Mouse (Mus musculus) WW6 (cell line): ENCODE data around the gene Ank2.
A peak's percentile ranks its signal among the peaks of the same experiment; 100 is the strongest.

Experiments
- DNase-seq: peaks from one replicate; pipeline ENCODE4 v3.0.0-alpha.2; 2013; ENCODE audit warnings: low read depth, low spot score

The Ank2 gene

GRCm38 (mm10) chr3:127293479-127293874 is 205.7 kb downstream of the Ank2 start:
- DNase-seq, result no peak

- no peak for DNase-seq
Observed at GRCm38 (mm10) chr3:127292864-127293478, 206.2 kb downstream of the Ank2 start.

GRCm38 (mm10) chr3:127282277-127282676 is 216.9 kb downstream of the Ank2 start:
- no peak for DNase-seq

- DNase-seq, result no peak
Observed at GRCm38 (mm10) chr3:127281390-127281789, 217.8 kb downstream of the Ank2 start.

- DNase-seq, result no peak
Observed at GRCm38 (mm10) chr3:127280376-127280775, 218.8 kb downstream of the Ank2 start.

DNA sequence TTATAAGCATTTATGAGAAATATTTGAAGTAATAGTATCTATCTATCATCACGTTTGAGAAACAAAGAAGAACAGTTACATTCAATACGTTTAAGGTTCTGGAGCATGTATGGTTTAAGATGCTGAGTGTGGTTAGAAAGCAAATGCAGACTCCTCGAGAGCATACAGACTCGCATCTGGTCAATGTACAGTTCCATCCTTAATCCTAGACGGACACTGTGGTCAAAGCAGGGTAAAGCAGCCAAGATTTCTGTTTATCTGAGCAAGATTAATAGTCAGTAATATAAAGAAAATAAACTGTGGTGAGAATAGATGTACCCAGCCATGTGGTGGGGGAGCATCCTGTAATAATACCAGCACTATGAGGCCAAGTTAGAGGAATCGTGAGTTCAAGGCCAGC is 223.2 kb downstream of the Ank2 start:
- no peak for DNase-seq

DNA sequence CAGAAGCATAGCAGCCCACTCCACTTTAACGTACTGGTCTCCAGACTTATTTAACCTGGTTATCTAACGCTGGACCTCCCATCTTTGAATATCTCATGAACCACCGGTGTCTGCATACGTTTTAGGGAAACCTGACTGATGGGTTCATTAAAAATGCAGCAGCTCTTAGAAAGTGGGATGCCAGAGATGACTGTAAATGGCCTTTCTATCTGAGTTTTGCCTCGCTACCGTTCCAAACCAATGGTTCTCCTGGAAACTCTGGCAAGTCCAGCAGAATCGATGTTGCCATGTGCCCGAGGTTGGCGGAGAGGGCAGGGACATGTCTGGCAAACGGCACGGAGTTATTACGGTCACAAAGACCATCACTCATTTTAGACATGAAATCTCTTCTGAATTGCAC is 226.3 kb downstream of the Ank2 start:
- no peak for DNase-seq

DNA sequence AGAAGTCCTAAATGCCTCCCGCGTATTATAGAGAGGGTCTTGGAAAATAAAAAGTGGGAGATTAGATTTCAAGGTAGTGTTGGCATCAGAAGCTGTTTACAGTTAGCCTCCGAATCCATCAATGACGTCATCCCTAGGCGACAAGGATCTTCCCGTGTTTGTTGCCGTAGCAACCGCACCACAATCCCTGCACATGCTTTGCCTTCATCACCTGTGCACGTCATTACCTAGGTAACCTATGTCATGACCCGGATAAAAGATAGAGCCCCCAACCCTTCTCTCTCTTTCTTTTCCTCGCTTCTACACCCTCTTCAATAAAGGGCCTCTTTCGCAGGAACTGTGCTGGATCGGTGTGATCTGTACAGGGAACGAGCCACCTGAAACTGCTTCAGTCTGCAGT is 229.5 kb downstream of the Ank2 start:
- DNase-seq, result no peak

DNA sequence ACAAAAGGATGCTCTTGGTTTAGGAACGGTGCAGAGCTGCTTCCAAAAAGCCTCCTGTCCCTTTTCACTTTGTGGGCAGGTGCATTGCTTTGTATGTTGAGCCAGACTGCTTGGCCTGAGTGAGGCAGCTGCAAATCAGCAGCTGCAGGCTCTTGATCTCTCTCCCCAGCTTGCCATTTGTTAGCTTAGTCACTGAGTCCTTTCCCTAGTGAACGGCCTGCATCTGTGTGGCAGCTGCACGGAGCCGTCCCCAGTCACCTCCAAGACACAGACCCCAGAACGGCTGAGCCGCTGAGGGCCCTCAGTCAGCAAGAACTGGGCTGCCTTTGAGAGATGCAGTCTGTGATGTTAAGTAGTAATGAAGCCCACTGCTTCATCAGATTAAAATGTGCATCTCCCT is 231.3 kb downstream of the Ank2 start:
- DNase-seq, result no peak

DNA sequence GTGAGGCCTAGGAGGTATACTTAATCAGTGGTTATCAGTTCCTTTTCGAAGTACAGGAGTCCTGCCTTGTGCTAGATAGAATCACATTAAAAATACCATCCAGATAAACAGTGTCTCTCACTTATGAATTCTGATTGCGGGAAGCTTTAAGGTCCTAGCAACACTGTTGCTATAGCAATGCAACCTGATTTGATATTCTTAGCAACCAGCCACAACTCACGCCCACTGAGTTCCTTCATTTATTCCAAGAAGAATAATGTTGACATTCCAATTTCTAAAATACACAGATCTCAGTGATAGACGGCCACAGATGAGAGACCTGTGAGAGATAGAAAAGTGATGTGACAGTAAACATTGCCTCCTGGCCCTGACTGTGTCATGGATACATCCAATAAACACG is 233.4 kb downstream of the Ank2 start:
- DNase-seq, result no peak

GRCm38 (mm10) chr3:127265182-127265581 is 234.0 kb downstream of the Ank2 start:
- no peak for DNase-seq

DNA sequence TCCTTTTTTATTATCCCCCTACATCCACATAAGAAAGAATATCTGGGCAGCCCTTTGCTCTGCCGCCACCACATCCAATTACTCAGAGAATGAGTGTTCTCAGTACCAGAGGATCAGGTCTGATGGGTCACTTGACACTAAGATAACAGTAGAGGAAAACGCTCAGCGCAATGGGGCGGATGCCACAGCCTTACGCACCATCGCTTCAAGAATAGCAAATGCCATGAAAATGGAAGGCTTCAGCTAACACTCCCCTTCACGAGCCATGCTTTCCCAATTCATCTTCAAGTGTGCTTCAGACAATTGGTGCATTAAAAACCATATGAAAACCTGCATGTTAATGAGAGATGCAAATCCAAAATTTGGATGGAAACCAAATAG is 238.4 kb downstream of the Ank2 start:
- no peak for DNase-seq

DNA sequence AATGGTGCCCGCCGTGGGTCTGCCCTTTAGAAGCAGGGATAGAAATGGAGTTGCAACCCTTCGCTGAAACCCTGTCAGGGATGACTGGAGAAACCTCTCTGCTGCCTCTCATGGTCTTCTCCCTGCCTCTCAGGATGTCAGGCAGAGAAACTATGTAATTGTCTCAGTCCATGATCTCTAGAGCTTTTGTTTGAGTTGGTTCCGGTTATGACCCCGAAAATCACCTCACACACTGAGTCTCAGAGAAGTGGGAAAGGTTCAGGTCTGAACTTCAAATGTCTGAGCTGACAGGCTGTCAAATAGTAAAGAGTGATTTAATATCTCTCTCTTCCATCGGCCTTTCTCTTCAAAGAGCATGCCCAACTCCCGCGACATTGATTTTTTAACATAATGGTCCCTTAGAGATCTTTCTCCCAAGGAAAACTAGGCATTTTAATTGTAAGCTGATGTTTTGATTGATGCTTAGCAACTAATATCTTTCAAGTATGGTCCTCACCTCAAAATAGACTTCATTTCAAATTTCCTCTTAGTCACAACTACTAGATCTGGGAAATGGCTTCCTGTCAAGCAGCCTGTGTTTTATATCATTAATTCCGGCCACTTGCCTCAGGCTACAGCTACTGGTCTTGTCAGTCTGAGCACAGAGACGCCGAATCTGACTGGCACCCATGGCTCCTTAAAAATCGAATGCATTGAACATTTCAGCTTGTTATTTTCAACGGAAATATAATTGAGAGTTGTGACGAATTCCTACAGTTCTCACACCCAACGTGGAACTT is 239.0 kb downstream of the Ank2 start:
- no peak for DNase-seq

- DNase-seq, result no peak
Observed at GRCm38 (mm10) chr3:127258466-127259075, 240.6 kb downstream of the Ank2 start.

DNA sequence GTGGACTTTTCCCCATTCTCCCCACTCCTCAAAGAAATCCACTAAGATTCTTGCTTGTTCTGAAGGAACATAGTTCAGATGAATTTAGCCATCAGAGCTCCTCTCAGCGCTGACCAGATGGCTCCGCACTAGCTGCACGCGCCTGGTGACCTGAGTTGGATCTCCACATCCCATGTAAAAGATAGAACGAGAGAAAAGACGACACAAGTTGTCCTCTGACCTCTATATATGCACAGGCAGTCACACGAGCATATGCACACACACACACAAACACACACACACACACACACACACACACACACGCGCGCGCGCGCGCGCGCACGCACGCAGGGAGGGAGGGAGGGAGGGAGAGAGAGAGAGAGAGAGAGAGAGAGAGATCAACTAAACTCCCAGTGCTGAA is 241.2 kb downstream of the Ank2 start:
- DNase-seq, result no peak

GRCm38 (mm10) chr3:127257279-127257925 is 241.7 kb downstream of the Ank2 start:
- peak; percentile 70 for DNase-seq

GRCm38 (mm10) chr3:127256681-127257080 is 242.5 kb downstream of the Ank2 start:
- no peak for DNase-seq

- no peak for DNase-seq
Observed at GRCm38 (mm10) chr3:127250930-127251329, 248.2 kb downstream of the Ank2 start.

GRCm38 (mm10) chr3:127248611-127249010 is 250.5 kb downstream of the Ank2 start:
- DNase-seq, result no peak

DNA sequence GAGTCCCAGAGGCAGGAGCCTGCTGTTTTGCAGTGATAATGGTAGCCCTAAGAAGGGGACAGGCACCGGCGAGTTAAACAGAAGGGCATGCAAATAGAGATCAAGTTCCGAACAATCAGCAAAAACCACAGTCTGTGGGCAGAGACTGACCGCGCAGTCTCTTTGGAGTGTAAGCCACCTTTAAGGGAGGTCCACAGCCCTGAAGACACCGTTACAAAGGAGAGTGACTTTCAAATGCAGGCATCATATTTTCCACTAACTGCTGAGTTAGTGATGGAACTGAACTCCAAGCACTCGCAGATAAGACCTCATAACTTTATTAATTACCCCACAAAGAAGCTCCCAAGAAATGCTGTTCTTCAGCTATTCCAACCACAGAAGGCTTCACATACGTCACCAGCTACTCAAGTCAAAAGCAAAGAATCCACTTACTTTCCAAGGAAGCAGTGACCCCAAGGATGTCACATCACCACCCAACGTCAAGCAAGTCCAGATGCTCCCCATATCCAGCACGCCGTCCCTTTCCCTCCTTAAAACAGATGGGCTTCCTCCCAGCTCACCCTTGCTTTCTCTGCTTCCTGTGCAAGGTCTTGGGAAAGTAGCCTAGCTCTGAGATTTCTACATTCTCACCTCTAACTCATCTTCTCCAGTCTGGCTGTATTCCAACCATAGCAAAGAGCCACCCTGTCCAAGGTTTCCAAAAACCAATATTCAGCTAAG is 252.0 kb downstream of the Ank2 start:
- no peak for DNase-seq

DNA sequence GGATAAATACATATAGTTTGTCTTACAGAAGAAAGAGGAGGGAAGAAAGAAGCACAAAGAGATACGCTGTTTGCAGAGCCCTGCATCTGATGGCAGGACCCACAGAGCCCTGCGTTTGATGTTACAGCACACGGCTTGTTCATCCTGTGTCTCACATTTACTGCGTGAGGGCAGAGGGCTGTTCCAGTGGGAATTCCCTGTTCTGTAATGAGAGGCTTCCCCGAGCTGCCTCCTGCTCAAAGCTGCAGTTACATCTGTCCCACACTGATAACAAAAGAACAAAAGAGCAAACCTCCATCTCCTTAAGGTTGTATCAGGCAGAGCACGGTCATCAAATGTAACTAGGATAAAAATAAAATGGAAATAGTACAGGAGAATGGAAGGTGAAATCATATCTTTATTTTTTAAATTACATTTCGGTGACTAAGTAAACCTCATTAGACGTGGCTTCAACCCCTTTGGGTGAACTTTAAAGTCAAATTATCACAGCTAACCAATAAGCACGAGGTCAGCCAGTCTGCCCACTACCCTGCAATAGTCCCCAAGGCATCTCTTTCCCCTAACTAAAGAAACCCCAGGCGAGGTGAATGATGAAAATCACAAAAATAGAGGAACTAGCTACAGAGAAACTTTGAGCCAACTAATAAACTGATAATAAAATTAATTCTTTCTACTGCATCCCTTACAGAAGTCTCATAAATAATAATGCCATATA is 255.1 kb downstream of the Ank2 start:
- DNase-seq, result no peak
